In genomic region chr16:4642937-4643336, GRCm38 (mm10) we compare ENCODE assay signal across 9 mouse cellular contexts. TPM values are rescaled to one million over a fixed set of nuclear protein-coding genes. Genes with fewer than 3 reads are reported as not detected.
DNase-seq lines count a peak whose midpoint lies in the region; ATAC-seq lines count a peak whose summit lies in the region.
"Had no signal": no experiment of that assay in that cellular context is flagged by ENCODE, and none has a peak within 500 bp of the region (broad histone marks: within the 10 kb centered on the region; RNA-seq: fewer than 3 reads in every experiment).

No protein-coding gene starts in this region.

- peak overlapping the region; percentile 76 for H3K4me3 ChIP-seq in kidney, embryonic 15.5 days (replicated peaks)
- peak overlapping the region; percentile 64; the same call in 1 of the 2 replicates for H3K4me3 ChIP-seq in embryonic facial prominence, embryonic 14.5 days (ENCODE audit: low read depth, low read length)
- peak overlapping the region; percentile 64; the same call in 1 of the 2 replicates for H3K4me3 ChIP-seq in intestine, embryonic 14.5 days (ENCODE audit: low read depth, low read length)
- no peak overlapping the region for H3K4me3 ChIP-seq in midbrain, embryonic 16.5 days (ENCODE audit: low read depth, low read length)

- no peak for DNase-seq in kidney, postnatal 25 days
- no peak for DNase-seq in embryonic facial prominence, embryonic 14.5 days (ENCODE audit: low spot score)
- DNase-seq in intestine, embryonic 14.5 days (ENCODE audit: low spot score), result no peak
- no peak for DNase-seq in right cerebral cortex, postnatal 10 days (ENCODE audit: low spot score in 2 of 2)
- no peak for DNase-seq in ovary, postnatal 10 days (ENCODE audit: low spot score)

- 0 out of 2 replicates have a peak overlapping the region, but pooled peaks have one; percentile 5 for H3K9ac ChIP-seq in kidney, embryonic 15.5 days
- peak overlapping the region; percentile 51 for H3K9ac ChIP-seq in embryonic facial prominence, embryonic 14.5 days (ENCODE audit: low read depth, low read length)
- H3K9ac ChIP-seq in intestine, embryonic 14.5 days (ENCODE audit: low read length), result peak overlapping the region; percentile 23; the same call in 1 of the 2 replicates
- H3K9ac ChIP-seq in midbrain, embryonic 16.5 days (ENCODE audit: low read depth, low read length), result no peak overlapping the region

- peak overlapping the region; percentile 73 for H3K4me2 ChIP-seq in kidney, embryonic 15.5 days
- peak overlapping the region; percentile 66 for H3K4me2 ChIP-seq in embryonic facial prominence, embryonic 14.5 days (ENCODE audit: low read depth, low read length)
- peak overlapping the region; percentile 57 for H3K4me2 ChIP-seq in intestine, embryonic 14.5 days (ENCODE audit: low read length)
- no peak overlapping the region for H3K4me2 ChIP-seq in midbrain, embryonic 16.5 days (ENCODE audit: low read length)

- H3K4me1 ChIP-seq in kidney, embryonic 15.5 days, result peaks cover 81% of the 10 kb centered on the region
- peaks cover 57% of the 10 kb centered on the region for H3K4me1 ChIP-seq in embryonic facial prominence, embryonic 14.5 days (ENCODE audit: control insufficient read depth, insufficient read depth, low read length)
- H3K4me1 ChIP-seq in intestine, embryonic 14.5 days (replicated peaks; ENCODE audit: control insufficient read depth, insufficient read depth, low read length), result peaks cover 44% of the 10 kb centered on the region
- H3K4me1 ChIP-seq in midbrain, embryonic 16.5 days (ENCODE audit: control insufficient read depth, insufficient read depth, low read length), result peaks cover 7% of the 10 kb centered on the region

- H3K36me3 ChIP-seq in kidney, embryonic 15.5 days, result peaks cover 24% of the 10 kb centered on the region
- H3K36me3 ChIP-seq in embryonic facial prominence, embryonic 14.5 days (ENCODE audit: control insufficient read depth, insufficient read depth, low read length), result peaks cover 17% of the 10 kb centered on the region
- H3K36me3 ChIP-seq in intestine, embryonic 14.5 days (ENCODE audit: control insufficient read depth, insufficient read depth, low read length), result peaks cover 41% of the 10 kb centered on the region
- no peaks in the 10 kb centered on the region for H3K36me3 ChIP-seq in midbrain, embryonic 16.5 days (ENCODE audit: control insufficient read depth, insufficient read depth, low read length)

- peak overlapping the region; percentile 96 for H3K27ac ChIP-seq in kidney, embryonic 15.5 days
- H3K27ac ChIP-seq in embryonic facial prominence, embryonic 14.5 days (replicated peaks; ENCODE audit: low read depth, low read length), result peak overlapping the region; percentile 77; the same call in 1 of the 2 replicates
- peak overlapping the region; percentile 88 for H3K27ac ChIP-seq in intestine, embryonic 14.5 days (ENCODE audit: low read depth)
- 0 out of 2 replicates have a peak overlapping the region, but pooled peaks have one; percentile 5 for H3K27ac ChIP-seq in midbrain, embryonic 16.5 days (ENCODE audit: low read length)
- H3K27ac ChIP-seq: macrophage had no signal

- WGBS in kidney, embryonic 15.5 days, result 67% methylated on average over 6 of the region's 6 CpGs
- WGBS in embryonic facial prominence, embryonic 14.5 days, result 82% methylated on average over 5 of the region's 6 CpGs
- 82% methylated on average over 5 of the region's 6 CpGs for WGBS in intestine, embryonic 14.5 days
- 89% methylated on average over 6 of the region's 6 CpGs for WGBS in midbrain, embryonic 16.5 days

- no peaks in the 10 kb centered on the region for H3K9me3 ChIP-seq in kidney, embryonic 15.5 days (replicated peaks)
- no peaks in the 10 kb centered on the region for H3K9me3 ChIP-seq in embryonic facial prominence, embryonic 14.5 days (ENCODE audit: control insufficient read depth, low read length)
- H3K9me3 ChIP-seq in intestine, embryonic 14.5 days (ENCODE audit: control insufficient read depth, low read length), result no peaks in the 10 kb centered on the region
- no peaks in the 10 kb centered on the region for H3K9me3 ChIP-seq in midbrain, embryonic 16.5 days (replicated peaks; ENCODE audit: control insufficient read depth, low read length, poor library complexity, severe bottlenecking)

- no peak for ATAC-seq in kidney, embryonic 15.5 days (replicated peaks; ENCODE audit: low FRiP score)
- ATAC-seq in embryonic facial prominence, embryonic 14.5 days (ENCODE audit: low read depth), result no peak
- no peak for ATAC-seq in intestine, embryonic 14.5 days (replicated peaks; ENCODE audit: low FRiP score, low TSS enrichment, low read depth)
- ATAC-seq in midbrain, embryonic 16.5 days, result no peak

- H3K27me3 ChIP-seq in kidney, embryonic 15.5 days, result no peaks in the 10 kb centered on the region
- H3K27me3 ChIP-seq in embryonic facial prominence, embryonic 14.5 days (replicated peaks; ENCODE audit: control insufficient read depth, insufficient read depth, low read length), result no peaks in the 10 kb centered on the region
- no peaks in the 10 kb centered on the region for H3K27me3 ChIP-seq in intestine, embryonic 14.5 days (replicated peaks; ENCODE audit: control insufficient read depth, insufficient read depth, low read length)
- no peaks in the 10 kb centered on the region for H3K27me3 ChIP-seq in midbrain, embryonic 16.5 days (ENCODE audit: control insufficient read depth, insufficient read depth, low read depth, low read length)
- H3K27me3 ChIP-seq: Patski had no signal

RNA-seq across cellular contexts. Expression of gene Dnaja3, which starts 3.1 kb away (rescaled TPM):
- polyA plus RNA-seq in kidney, embryonic 15.5 days (2015; fragmentation: Nextera tagmentation; extraction: Ambion mirVana), result 77.7 and 81.4 TPM in 2 replicates
- 57.6 and 57.7 TPM in 2 replicates for polyA plus RNA-seq in embryonic facial prominence, embryonic 14.5 days (2014; fragmentation: Nextera tagmentation; extraction: Ambion mirVana)
- polyA plus RNA-seq in intestine, embryonic 14.5 days (2014; fragmentation: Nextera tagmentation; extraction: Ambion mirVana), result 71.6 and 75.3 TPM in 2 replicates
- polyA plus RNA-seq in midbrain, embryonic 16.5 days (2015; fragmentation: Nextera tagmentation; extraction: Ambion mirVana), result 69.2 and 70.2 TPM in 2 replicates

RNA-seq across cellular contexts. Expression of gene Vasn, which starts 3.2 kb away (rescaled TPM):
- polyA plus RNA-seq in kidney, embryonic 15.5 days (2015; fragmentation: Nextera tagmentation; extraction: Ambion mirVana), result 22.7 and 23.5 TPM in 2 replicates
- 31.3 and 32.4 TPM in 2 replicates for polyA plus RNA-seq in embryonic facial prominence, embryonic 14.5 days (2014; fragmentation: Nextera tagmentation; extraction: Ambion mirVana)
- polyA plus RNA-seq in intestine, embryonic 14.5 days (2014; fragmentation: Nextera tagmentation; extraction: Ambion mirVana), result 15.9 and 17.1 TPM in 2 replicates
- polyA plus RNA-seq in midbrain, embryonic 16.5 days (2015; fragmentation: Nextera tagmentation; extraction: Ambion mirVana), result 4.2 and 4.3 TPM in 2 replicates

RNA-seq across cellular contexts. Expression of gene Pam16, which starts 18.1 kb away (rescaled TPM):
- 90.1 and 92.6 TPM in 2 replicates for polyA plus RNA-seq in kidney, embryonic 15.5 days (2015; fragmentation: Nextera tagmentation; extraction: Ambion mirVana)
- polyA plus RNA-seq in embryonic facial prominence, embryonic 14.5 days (2014; fragmentation: Nextera tagmentation; extraction: Ambion mirVana), result 90.8 and 90.9 TPM in 2 replicates
- 80.5 and 85.9 TPM in 2 replicates for polyA plus RNA-seq in intestine, embryonic 14.5 days (2014; fragmentation: Nextera tagmentation; extraction: Ambion mirVana)
- 144 and 153 TPM in 2 replicates for polyA plus RNA-seq in midbrain, embryonic 16.5 days (2015; fragmentation: Nextera tagmentation; extraction: Ambion mirVana)

RNA-seq across cellular contexts. Expression of gene Coro7, which starts 36.6 kb away (rescaled TPM):
- 19.8 and 22.0 TPM in 2 replicates for polyA plus RNA-seq in kidney, embryonic 15.5 days (2015; fragmentation: Nextera tagmentation; extraction: Ambion mirVana)
- 11.5 and 16.1 TPM in 2 replicates for polyA plus RNA-seq in embryonic facial prominence, embryonic 14.5 days (2014; fragmentation: Nextera tagmentation; extraction: Ambion mirVana)
- polyA plus RNA-seq in intestine, embryonic 14.5 days (2014; fragmentation: Nextera tagmentation; extraction: Ambion mirVana), result 17.8 and 19.3 TPM in 2 replicates
- polyA plus RNA-seq in midbrain, embryonic 16.5 days (2015; fragmentation: Nextera tagmentation; extraction: Ambion mirVana), result 32.6 and 36.4 TPM in 2 replicates

RNA-seq across cellular contexts. Expression of gene Glis2, which starts 48.4 kb away (rescaled TPM):
- polyA plus RNA-seq in kidney, embryonic 15.5 days (2015; fragmentation: Nextera tagmentation; extraction: Ambion mirVana), result 41.2 and 43.8 TPM in 2 replicates
- polyA plus RNA-seq in embryonic facial prominence, embryonic 14.5 days (2014; fragmentation: Nextera tagmentation; extraction: Ambion mirVana), result 34.7 and 36.3 TPM in 2 replicates
- polyA plus RNA-seq in intestine, embryonic 14.5 days (2014; fragmentation: Nextera tagmentation; extraction: Ambion mirVana), result 29.0 and 31.0 TPM in 2 replicates
- 13.0 and 14.0 TPM in 2 replicates for polyA plus RNA-seq in midbrain, embryonic 16.5 days (2015; fragmentation: Nextera tagmentation; extraction: Ambion mirVana)

Comparison
In these comparisons a context has a peak if more than half of its experiments do, and no peak if none do; other contexts are left out.
1. H3K27ac ChIP-seq: peak in every context shown above with its lines; median percentile 96 in kidney, embryonic 15.5 days; 88 in intestine, embryonic 14.5 days; 77 in embryonic facial prominence, embryonic 14.5 days; 5 in midbrain, embryonic 16.5 days.